Mouse (Mus musculus) cerebellum, postnatal 25 days (tissue): ENCODE measurements at regions not wholly inside any gene's neighbourhood (a gene's known extent, or its start where the extent isn't known, plus 50 kb on each side); places are given as distances from the start of the nearest gene placed in this dataset.
A peak's percentile ranks its signal among the peaks of the same experiment; 100 is the strongest.

Experiments
- DNase-seq, 2 experiments: peaks; one replicate each; pipeline ENCODE4 v3.0.0; 2021; ENCODE audit warnings: mixed read lengths in 2 of 2

DNA sequence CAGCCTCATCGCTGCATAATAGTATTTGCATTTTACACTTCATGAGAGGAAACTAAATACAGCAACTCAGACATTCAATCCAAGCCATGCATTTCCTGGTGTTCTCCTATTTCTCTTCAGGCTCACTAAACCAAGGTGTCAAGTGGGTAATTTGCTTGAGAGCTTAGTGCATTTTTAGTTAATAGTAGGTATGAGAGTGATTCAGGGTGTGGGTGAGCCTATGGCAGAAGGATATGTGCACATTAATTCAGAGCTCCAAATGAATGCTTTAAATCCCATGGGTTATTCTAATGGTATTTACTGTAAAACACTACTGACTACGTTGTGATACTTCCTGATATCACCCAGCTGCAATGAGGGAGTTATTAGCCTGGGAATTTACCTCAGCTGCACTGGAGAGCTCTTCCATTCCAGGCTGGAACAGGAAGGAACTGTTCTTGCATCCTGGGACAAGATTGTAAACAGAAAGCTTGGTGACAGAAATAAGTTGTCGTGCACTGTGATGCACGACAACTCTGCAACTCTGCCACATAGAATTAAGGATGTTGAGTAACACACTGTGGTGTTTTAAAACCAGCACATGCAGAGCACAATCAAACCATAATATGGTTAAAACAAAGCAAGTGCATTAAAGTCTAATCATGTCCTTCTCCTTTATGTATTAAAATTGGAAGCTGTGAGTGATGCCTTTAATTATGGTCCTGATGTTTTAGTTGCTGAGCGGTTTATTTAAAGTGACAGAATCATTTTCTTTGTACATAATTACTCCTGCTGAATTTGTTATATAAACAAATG, 170.4 kb upstream of the Setmar start:
- DNase-seq, result no peak

DNA sequence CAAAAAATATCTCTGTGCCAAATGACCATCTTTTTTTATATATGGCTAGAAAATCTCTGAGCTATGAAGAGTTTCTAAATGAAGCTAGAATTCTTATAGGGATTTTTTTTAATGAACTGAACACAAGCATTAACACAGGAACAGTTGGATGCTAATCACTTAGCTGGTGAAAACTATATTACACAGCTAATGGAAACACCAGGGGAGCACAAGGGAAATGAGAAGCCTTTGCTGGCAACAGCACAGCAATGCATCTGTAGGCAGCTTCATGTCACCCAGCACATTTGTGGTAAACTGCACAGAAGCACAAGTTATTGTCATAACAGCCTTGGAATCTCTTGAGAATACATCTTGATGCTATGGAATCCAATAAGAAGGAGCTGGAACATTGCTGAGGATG, 154.3 kb upstream of the Setmar start:
- no peak for DNase-seq

DNA sequence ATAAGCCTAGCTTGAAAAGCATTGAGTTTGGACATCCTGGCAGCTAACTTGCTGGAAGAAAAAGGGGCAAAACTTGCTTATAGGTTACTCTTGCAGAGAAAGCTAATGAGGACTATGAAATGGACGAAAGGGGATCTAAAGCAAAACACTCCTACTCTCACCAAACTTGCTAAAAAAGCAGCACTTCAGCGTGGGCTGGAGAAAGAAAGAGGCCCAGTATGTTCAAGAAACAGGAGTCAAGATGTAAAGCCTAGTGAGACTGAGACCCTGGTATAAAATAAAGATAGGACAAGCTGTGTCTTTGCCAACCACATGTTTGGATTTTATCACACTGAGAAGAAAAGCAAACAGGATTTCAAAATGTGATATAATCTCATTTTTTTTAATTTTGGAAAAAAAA, 153.5 kb upstream of the Setmar start:
- no peak for DNase-seq

- DNase-seq, result no peak
These were observed 141.2 kb upstream of the Setmar start for GRCm38 (mm10) chr6:107923528-107924199.

GRCm38 (mm10) chr6:107924200-107924735, 140.6 kb upstream of the Setmar start:
- peak in 1 of 2 experiments; percentile 18 for DNase-seq

DNA sequence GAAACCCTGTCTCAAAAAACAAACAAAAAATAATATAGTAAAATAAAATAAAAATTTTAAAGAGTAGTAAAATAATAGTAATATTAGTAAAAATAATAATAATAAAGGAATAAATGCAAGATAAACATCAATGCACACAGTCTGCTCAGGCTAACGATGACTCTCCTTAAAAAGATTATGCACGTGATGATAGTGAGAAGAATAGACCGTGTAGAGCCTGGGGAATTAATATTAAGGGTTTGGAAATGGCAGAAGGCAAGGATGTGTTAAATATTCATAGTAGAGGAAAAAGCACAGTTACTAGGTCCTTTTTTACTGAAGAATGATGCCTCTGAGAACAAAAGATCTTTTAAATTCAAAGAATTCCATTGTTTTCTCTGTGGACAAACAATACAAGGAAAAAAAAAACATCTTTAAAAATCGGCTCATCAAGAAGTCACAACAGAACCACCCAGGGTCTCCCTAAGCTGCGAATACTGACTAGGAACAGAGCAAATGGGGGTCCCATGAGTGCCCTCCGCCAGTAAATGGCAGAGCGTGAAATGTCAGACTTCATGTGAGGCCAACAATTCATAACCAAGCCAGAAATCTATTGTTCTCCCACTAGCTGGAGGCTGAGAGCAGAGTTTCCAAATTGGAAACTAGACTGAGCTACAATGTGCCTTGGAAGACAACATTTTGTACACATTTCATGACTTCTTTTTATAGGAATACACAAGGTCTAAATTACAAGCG, 134.2 kb upstream of the Setmar start:
- DNase-seq, result no peak

DNA sequence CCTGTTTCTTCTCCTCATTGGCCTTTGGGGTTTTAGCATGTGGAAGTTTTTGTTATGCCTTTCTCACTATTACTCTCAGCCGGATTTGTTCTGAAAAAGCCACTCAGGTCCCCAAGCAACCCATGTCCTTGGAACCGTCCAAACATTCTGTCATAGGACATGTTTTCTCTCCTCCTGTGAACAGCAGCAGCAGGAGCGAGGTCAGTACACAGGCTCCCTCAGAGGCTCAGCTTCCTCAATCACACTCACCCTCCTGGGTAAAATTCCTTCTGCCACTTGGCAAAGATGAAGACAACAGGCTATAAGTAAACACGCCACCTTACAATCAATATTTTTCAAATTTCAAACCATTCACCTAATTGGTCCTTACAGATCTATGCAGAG, 133.7 kb upstream of the Setmar start:
- no peak for DNase-seq

GRCm38 (mm10) chr6:107936075-107936635, 128.7 kb upstream of the Setmar start:
- DNase-seq, result no peak

DNA sequence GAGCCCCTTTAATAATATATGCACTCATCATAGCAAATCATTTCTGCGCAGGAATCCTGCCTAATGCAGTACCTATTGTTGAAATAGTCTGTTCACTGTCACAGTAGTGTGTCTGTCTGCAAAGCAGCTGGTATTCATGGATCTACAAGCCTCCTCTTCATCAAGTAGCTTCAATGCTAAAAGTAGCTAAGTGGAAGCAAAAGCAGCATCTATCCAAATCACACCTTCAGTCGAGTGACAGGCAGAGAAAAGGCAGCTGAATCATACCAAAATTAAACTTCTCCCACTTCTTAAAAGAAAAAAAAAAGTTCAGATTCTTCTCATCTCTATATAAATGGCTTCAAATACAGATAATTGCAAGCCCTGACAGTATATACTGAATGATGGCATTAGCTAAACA, 96.2 kb upstream of the Setmar start:
- DNase-seq, result no peak

DNA sequence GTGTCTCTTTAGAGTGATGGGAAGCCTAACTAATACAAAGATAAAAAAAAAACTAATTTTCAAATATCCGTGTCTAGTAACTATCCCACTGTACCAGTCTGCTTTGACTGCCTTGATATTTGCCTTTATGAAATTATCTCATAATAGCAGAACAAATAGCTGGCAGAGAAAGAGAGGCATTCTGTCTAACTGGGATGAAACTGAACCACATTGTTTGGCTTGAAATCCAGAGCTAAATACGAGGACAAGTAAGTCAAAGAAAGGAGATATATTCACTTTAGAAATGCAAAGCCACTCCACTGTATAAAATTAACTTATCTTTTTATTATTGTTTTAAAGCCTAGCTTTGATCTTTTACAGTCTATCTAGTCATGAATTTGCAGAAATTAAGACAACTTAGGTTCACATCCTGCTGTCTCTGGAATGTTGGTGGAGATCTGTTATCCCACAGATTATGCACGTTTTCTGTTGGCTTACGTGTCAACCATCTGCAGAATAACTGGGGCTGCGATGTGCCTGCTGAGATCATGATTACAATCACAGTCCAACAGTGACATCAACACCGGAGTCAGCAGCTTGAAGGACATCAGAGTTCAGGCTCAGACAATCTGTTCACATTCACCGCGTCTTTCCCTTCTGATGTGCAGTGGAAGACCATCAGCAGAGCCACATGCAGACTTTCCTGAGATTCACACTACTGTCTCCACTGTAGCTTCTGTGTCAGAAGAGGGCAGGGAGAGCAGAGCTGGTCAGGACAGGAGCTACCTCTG, 65.7 kb upstream of the Setmar start:
- DNase-seq, result peak; percentile 72 to 77

- DNase-seq, result no peak
These were observed 61.6 kb upstream of the Setmar start for GRCm38 (mm10) chr6:108003231-108003630.

DNA sequence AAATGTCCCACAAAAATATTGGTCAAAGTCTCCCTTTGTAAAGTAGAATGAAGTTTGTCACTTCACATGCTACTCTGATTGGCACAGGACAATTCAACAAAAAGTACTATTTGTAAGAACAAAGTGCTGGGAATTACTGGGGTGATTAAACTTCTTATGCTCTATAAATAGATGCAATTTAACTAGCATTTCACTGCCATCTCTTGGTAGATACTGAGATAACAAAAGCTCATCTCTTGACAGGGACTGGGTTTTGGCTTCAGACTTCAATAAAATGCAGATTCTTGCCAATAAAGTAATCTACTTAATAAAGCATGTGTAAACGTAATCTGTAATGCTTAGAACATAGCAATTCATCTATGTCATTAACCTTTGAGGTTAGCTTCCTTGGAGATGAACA, 56.5 kb upstream of the Setmar start:
- no peak for DNase-seq
